Mouse (Mus musculus) heart, embryonic 11.5 days (tissue): Measurements from ENCODE around the gene Mipep. TPM values are rescaled to one million over a fixed set of nuclear protein-coding genes. Genes with fewer than 3 reads are reported as not detected.

ENCODE experiments used
- ATAC-seq: fragments of 200-750 bp; cut with Nextera tagmentation; replicated peaks from 2 replicates; pipeline ENCODE4 v1.8.0; 2017; ENCODE audit warnings: moderate library complexity; ENCODE audit not compliant: insufficient number of reproducible peaks, low FRiP score, low TSS enrichment
- H3K27ac ChIP-seq: fragments of 300-500 bp; sonication (generic); 2 replicates; pipeline ENCODE4 v1.5.1; 2014; ENCODE audit warnings: mild to moderate bottlenecking, low read depth, low read length
- H3K27me3 ChIP-seq: fragments of 300-500 bp; sonication (generic); 2 replicates; pipeline ENCODE4 v1.6.1; 2014; ENCODE audit warnings: mild to moderate bottlenecking, low read length, mixed read lengths; ENCODE audit not compliant: control insufficient read depth, insufficient read depth
- H3K36me3 ChIP-seq: fragments of 300-500 bp; sonication (generic); 2 replicates; pipeline ENCODE4 v1.6.1; 2014; ENCODE audit warnings: mild to moderate bottlenecking, low read length, moderate library complexity, mixed read lengths; ENCODE audit not compliant: control insufficient read depth, insufficient read depth
- H3K4me1 ChIP-seq: fragments of 300-500 bp; sonication (generic); 2 replicates; pipeline ENCODE4 v1.6.1; 2014; ENCODE audit warnings: low read length; ENCODE audit not compliant: control insufficient read depth, insufficient read depth
- H3K4me2 ChIP-seq: fragments of 300-500 bp; sonication (generic); 2 replicates; pipeline ENCODE4 v1.6.1; 2014; ENCODE audit warnings: mild to moderate bottlenecking, moderate library complexity
- H3K4me3 ChIP-seq: fragments of 300-500 bp; sonication (generic); 2 replicates; pipeline ENCODE4 v1.5.1; 2014; ENCODE audit warnings: low read depth, low read length
- H3K9ac ChIP-seq: fragments of 300-500 bp; sonication (generic); 2 replicates; pipeline ENCODE4 v1.6.1; 2014; ENCODE audit warnings: mild to moderate bottlenecking, low read depth, low read length, moderate library complexity
- H3K9me3 ChIP-seq: fragments of 300-500 bp; sonication (generic); replicated peaks from 2 replicates; pipeline ENCODE4 v1.6.1; 2016; ENCODE audit warnings: low read length; ENCODE audit not compliant: control insufficient read depth
- WGBS: fragments of 180-500 bp; shearing (Covaris S2); extraction: QIAGEN DNeasy Blood & Tissue Kit; methylation state at CpG from one replicate; pipeline ENCODE4 v1.1.7; 2014; ENCODE audit not compliant: insufficient replicate concordance; 5-methylcytosine and 5-hydroxymethylcytosine counted together
- polyA plus RNA-seq: library from polyadenylated mRNA; unstranded; fragments of >200 nt; fragmentation: Nextera tagmentation; extraction: Ambion mirVana; gene quantifications from 2 replicates; pipeline ENCODE4 v1.2.1, GENCODE M21; 2014

Gene Mipep
- polyA plus RNA-seq, 1 experiment from 2014 or later: 26.0 TPM

DNA sequence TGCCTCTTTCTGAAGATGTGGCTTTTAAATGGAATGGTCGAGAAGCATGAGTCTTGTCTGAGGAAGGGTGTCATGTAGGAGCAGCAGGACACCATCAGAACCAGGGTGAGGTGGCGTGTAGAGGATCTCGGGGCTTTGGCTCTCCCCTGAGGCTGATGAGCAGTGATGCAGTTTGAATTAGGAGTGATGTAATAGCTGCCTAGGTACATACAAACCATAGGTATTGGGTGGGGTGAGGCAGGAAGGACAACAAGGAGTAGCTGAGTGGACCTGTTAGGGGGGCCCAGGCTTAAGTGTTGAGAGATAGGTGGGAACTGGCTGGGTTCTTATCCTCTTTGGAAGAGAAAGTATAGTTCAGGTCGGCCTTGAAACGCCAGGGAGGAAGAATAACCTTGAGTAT lies 43.9 kb upstream of the Mipep start:
- Histone ChIP-seq H3K4me3 (no peak overlapping the region), H3K27ac (peak overlapping the region; percentile 81), H3K36me3 (no peaks in the 10 kb centered on the region), H3K9me3 (no peaks in the 10 kb centered on the region), H3K27me3 (no peaks in the 10 kb centered on the region), H3K4me2 (no peak overlapping the region), H3K9ac (0 out of 2 replicates have a peak overlapping the region, but pooled peaks have one; percentile 28), H3K4me1 (peaks cover 75% of the 10 kb centered on the region)
- 73% methylated on average over 5 of the region's 5 CpGs for WGBS
- ATAC-seq: no peak

DNA sequence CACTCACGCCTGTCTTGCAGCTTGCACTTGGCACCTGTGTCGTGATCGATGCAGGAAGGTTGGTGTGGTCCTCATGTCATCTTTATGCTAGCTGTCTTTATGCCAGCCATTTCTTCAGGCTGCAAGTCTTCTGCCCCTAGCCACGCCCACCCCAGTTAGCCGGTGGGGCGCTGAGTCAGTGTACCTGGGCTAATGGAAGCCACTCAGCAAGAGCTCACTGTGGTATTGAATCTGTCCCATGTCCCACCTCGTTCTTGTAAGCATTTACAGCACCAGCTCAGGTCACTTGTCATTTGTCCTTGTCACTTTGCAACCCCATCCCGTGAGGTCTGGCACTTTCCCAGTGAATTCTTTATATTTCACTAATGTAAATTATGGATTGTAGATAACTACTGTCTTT lies 43.3 kb upstream of the Mipep start:
- 57% methylated on average over 8 of the region's 8 CpGs for WGBS
- Histone ChIP-seq H3K9ac (no peak overlapping the region), H3K4me1 (peaks cover 70% of the 10 kb centered on the region), H3K4me2 (no peak overlapping the region), H3K36me3 (no peaks in the 10 kb centered on the region; the same call in none of the 2 replicates), H3K27me3 (no peaks in the 10 kb centered on the region), H3K9me3 (no peaks in the 10 kb centered on the region), H3K4me3 (no peak overlapping the region), H3K27ac (peak overlapping the region; percentile 81)
- no peak for ATAC-seq

DNA sequence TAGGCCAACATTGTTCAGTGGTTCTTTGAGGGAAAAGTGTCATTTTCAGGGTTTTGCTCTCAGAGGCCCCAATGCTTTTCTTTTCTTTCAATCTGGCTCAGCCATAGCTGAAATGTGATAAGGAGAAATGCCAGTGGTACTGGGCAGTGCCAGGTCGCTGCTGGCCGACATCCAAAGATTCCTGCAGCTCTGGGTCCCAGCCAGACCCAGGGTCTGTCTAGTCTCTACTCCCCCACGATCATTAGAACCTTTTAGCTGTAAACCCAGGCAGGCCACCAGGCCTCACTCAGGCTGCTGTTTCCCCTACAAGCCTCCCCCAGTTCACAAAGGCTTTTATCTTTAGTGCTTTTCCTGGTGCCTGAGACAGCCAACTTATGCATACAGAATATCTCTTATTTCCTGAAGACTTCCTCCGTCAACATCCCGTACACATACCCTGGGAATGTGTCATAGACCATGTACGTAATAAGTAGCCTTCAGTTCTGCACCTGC lies 42.8 kb upstream of the Mipep start:
- H3K4me1 ChIP-seq: peaks cover 65% of the 10 kb centered on the region
- H3K4me2 ChIP-seq: peak overlapping the region; percentile 6; the same call in 1 of the 2 replicates
- 43% methylated on average over 6 of the region's 6 CpGs for WGBS
- no peaks in the 10 kb centered on the region for H3K9me3 ChIP-seq
- no peak overlapping the region for H3K4me3 ChIP-seq
- H3K27me3 ChIP-seq: no peaks in the 10 kb centered on the region
- H3K36me3 ChIP-seq: peaks cover 5% of the 10 kb centered on the region
- peak; percentile 47; the same call in 1 of the 2 replicates for ATAC-seq
- 0 out of 2 replicates have a peak overlapping the region, but pooled peaks have one; percentile 18 for H3K9ac ChIP-seq
- H3K27ac ChIP-seq: peak overlapping the region; percentile 81

DNA sequence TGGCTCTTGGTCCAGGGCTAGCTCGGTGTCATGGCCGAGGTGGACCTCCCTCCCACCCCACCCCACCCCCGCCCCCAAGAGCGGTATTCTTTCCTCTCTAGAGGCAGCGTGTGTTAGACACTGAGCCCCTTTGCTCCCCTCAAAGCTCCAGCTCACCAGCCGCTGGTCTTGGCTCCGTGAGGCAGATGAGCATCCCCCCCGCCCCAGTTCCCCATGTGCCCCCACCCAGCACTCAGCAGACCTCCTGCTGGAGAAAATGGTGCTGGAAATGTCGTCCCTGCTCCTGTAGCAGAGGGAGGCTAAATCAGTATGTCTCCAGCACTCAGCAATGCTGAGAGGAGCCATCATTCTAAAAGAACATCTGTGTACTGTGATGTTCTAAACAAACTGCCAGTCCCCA lies 40.7 kb upstream of the Mipep start:
- Histone ChIP-seq H3K4me2 (no peak overlapping the region), H3K36me3 (peaks cover 13% of the 10 kb centered on the region), H3K27me3 (no peaks in the 10 kb centered on the region), H3K4me3 (no peak overlapping the region), H3K4me1 (peaks cover 47% of the 10 kb centered on the region), H3K9ac (no peak overlapping the region), H3K9me3 (no peaks in the 10 kb centered on the region), H3K27ac (no peak overlapping the region; the same call in 1 of the 2 replicates)
- WGBS: 72% methylated on average over 9 of the region's 9 CpGs
- no peak for ATAC-seq

DNA sequence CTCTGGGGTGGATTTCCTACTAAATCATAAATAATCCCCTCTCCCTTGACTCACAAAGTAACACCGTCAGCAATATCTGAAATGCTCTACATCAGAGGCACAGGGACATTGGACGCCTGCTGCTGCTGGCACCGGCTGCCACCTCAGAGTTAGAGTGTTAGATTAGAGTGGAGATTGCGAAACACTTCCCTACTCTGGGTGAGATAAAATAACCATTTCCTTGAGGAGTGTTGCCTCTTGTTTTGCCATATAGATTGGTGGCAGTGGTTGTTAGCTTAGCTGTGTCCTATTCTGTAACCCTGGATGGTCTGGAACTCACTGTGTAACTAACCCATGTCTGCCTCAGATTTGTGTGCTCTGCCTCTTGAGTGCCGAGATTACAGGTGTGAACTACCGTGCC lies 39.2 kb upstream of the Mipep start:
- WGBS: 53% methylated on average over 6 of the region's 6 CpGs
- H3K9ac ChIP-seq: peak overlapping the region; percentile 18; the same call in 1 of the 2 replicates
- ATAC-seq: no peak
- H3K4me1 ChIP-seq: peaks cover 41% of the 10 kb centered on the region
- H3K27ac ChIP-seq: peak overlapping the region; percentile 13; the same call in 1 of the 2 replicates
- no peak overlapping the region for H3K4me3 ChIP-seq
- no peak overlapping the region for H3K4me2 ChIP-seq
- H3K27me3 ChIP-seq: no peaks in the 10 kb centered on the region
- H3K36me3 ChIP-seq: peaks cover 13% of the 10 kb centered on the region
- no peaks in the 10 kb centered on the region for H3K9me3 ChIP-seq

DNA sequence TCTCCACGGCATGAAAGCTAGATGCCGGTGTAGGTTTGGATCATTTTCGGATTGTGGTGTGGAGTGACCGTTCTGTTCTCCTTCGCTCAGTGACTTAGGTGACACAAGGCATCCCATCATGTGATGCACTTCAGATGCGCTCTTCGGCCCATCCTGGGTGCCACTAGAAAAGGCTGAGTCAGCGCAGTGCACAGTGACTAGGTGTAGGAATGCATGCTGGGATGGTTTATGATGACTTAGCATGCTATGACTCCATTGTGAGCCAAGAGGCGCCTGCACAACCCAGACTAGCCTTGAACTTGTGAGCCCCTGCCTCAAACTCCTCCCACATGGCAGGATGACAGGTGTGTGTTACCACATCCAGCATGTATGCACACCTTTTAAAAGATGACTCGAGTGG lies 38.2 kb upstream of the Mipep start:
- Histone ChIP-seq H3K36me3 (peaks cover 13% of the 10 kb centered on the region), H3K4me2 (no peak overlapping the region), H3K9ac (no peak overlapping the region), H3K4me3 (no peak overlapping the region), H3K4me1 (peaks cover 34% of the 10 kb centered on the region), H3K27ac (no peak overlapping the region), H3K9me3 (no peaks in the 10 kb centered on the region), H3K27me3 (no peaks in the 10 kb centered on the region)
- ATAC-seq: no peak
- 93% methylated on average over 10 of the region's 10 CpGs for whole genome bisulfite sequencing

GRCm38 (mm10) chr14:60747154-60747870 lies 37.1 kb upstream of the Mipep start:
- Histone ChIP-seq H3K9me3 (no peaks in the 10 kb centered on the region), H3K27me3 (no peaks in the 10 kb centered on the region), H3K36me3 (peaks cover 16% of the 10 kb centered on the region), H3K9ac (no peak overlapping the region), H3K27ac (no peak overlapping the region), H3K4me3 (no peak overlapping the region), H3K4me2 (no peak overlapping the region), H3K4me1 (peaks cover 22% of the 10 kb centered on the region)
- WGBS: 87% methylated on average over 21 of the region's 21 CpGs
- no peak for ATAC-seq

DNA sequence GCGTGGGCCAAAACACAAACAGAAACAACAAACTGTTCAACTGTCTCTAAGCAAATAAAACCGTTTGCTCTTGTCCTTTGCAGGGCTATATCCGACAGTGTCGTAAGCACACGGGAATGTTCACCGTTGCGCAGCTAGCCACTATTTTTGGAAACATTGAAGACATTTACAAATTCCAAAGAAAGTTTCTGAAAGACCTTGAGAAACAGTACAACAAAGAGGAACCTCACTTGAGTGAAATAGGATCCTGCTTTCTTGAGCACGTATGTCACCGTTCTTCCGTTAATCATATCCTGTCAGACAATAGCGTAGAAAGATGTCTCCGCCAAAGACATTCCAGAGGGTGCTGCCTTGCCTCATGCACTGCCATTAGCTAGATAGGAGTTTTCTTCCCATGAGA lies 34.5 kb upstream of the Mipep start:
- Histone ChIP-seq H3K9ac (0 out of 2 replicates have a peak overlapping the region, but pooled peaks have one; percentile 28), H3K4me3 (no peak overlapping the region), H3K9me3 (no peaks in the 10 kb centered on the region), H3K4me1 (0 out of 2 replicates have a peak, but pooled peaks cover 5% of the 10 kb centered on the region), H3K27ac (peak overlapping the region; percentile 18; the same call in 1 of the 2 replicates), H3K36me3 (peaks cover 22% of the 10 kb centered on the region), H3K4me2 (no peak overlapping the region), H3K27me3 (no peaks in the 10 kb centered on the region)
- WGBS: 62% methylated on average over 12 of the region's 12 CpGs
- ATAC-seq: no peak
